Mouse (Mus musculus): ENCODE measurements at regions not wholly inside any gene's neighbourhood (a gene's known extent, or its start where the extent isn't known, plus 50 kb on each side); places are given as distances from the start of the nearest gene placed in this dataset.
A peak's percentile ranks its signal among the peaks of the same experiment; 100 is the strongest.

DNA sequence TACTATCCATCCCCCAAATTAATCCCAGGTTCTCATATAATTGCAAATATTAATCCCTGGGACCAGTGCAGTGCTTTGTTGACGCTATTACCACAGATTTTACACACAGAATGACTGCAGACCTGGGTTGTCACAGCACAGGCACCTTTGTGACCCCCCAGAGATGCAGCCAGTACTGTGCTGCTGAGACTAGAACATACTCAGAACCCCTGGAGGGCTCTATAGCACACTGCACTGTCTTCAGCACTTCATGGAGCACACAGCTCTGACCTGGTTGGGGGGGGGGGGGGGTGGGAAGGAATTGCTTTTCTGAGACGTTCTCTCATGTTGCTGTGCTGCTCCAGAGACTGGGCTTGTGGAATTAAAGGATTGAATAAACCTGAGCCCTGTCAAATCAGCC is 154.9 kb upstream of the Gm34302 start:
- intact Hi-C loops (cut with DNase I), result no loop called here
- DNase-seq, result no peak

DNA sequence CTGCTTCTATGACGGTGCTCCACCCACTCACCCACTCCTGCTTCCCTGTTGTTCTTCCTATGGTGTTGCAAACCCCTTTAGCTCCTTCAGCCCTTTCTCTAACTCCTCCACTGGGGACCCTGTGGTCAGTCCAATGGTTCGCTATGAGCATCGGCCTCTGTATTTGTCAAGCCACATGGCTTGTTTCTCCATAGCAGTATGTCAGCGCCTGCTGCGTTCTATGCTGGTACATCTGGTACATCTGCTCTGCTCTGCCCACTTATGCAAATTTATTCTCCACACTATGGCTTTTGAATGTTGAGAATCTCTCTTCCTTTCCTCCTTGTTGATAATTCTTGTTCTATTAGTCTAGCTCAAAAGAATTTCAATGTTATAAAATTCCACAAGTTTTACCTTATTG is 154.2 kb upstream of the Gm34302 start:
- intact Hi-C loops (cut with DNase I), result no loop called here
- DNase-seq, result no peak

DNA sequence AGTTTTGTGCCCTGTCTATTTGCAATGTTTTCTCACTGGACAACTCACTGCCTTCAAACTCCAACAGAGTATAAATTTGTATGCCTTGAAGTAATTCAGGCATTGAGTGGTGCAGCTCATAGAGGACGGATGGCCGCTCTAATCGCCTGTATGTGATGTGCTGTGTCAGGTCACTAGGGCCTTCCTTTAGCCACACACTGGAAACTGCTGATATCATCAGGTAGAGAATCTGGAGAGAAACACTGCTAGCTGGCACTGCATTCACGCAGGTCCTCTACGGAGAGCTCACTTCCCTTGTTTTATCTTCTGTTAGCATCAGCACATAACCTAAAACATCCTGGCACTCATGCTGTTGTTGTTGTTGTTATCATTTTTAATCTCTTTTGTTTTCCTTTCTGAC is 144.0 kb upstream of the Gm34302 start:
- DNase-seq, result no peak
- intact Hi-C loops (cut with DNase I), result no loop called here

DNA sequence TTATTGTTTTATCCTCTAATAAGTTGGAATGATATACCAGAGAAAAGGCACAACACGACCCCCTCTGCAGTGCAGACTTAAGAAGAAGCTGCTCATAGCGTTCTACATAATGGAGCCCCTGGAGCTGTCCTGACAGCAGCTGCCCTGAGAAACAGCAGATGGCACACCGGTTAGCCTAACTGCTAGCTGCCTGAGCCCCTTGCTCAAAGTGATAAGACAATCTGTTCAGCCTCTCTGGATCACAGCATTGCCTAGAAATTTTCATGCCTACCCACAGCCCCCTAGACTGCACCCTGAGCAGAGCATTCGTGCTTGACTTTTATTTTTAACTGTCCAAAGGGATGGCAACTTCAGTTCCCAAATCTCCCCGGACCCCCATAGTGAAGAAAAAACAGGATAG is 132.4 kb upstream of the Gm34302 start:
- peak; percentile 67 for DNase-seq
- intact Hi-C loops (cut with DNase I), result no loop called here

DNA sequence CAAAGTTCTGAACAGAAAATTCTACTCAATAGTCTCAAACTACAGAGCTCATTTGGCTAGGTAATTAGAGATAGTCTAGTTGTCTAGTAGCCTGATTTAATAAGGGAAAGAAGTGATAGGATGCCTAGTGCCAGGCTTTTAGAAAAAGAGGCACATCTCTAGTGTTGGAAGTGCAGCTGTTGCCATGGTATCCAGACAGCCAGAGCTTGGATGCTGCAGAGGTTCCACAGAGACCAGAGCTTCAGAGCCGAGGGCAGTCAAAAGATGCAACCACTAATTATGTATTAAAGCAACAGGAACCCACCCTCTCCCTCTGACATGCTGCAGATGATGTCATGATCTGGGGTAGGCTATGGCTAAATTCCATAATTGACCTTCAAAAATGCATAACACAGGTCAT is 130.0 kb upstream of the Gm34302 start:
- intact Hi-C loops (cut with DNase I), result no loop called here
- no peak for DNase-seq

DNA sequence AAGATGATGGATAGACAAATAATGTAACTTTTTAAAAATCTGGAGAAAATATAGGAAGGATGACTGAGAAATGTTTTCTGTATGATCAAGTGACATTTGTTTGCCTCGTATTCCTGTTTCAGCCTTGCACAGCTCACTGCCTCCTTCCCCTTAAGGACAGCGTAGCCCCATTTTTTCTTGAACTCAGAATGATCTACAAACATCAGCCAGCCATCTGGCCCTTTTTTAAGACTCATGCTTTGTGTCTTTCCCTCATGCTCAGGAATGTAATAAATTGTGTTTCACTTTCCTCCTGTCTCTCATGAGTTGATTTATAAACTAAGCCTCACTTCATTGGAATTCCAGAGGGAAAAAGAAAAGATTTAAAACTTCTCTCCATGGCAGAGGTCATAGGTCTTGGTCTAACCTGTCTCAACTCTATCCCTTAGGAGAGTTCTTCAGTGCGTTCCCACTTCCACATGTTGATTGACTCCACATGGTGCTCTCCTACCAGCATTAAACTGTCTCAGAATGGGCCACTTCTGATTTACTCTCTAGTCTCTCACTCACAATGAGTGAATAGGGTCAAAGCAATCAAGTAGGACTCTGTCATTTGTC is 129.2 kb upstream of the Gm34302 start:
- intact Hi-C loops (cut with DNase I), result no loop called here
- DNase-seq, result no peak

DNA sequence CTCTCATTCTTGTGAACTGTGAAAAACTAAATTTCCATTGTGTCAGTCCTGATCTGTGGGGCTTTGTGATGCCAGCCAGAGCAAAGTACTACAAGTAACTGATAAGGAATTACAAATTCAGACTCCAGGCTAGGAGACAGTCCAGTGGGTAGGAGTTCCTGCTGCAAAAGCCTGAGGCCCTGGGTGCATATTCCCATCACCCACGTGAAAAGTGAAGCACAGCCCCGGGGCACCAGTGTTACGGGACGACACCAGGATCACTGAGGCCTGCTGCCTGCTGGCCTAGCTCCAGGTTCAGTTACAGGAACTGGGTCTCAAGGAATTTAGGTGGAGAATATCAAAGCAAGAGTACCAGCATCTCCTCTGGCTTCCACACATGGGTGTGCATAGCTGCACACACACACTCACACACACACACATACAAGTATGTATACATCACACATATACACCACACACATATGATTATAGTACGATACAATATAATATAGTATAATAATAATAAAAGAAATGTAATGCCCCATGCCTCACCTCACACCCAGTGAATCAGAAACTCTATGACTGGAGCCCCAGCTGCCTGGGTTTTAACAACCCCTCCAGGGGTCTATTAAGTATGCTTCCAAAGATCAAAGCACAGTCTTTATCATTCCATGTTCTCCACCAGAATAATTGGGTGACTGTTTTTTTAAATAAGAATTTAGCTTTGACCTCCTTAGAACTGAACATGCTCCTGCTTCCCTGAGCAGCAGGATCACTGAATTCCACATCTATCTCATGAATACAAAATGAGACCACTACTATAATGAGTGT is 126.6 kb upstream of the Gm34302 start:
- no peak for DNase-seq
- intact Hi-C loops (cut with DNase I), result no loop called here

DNA sequence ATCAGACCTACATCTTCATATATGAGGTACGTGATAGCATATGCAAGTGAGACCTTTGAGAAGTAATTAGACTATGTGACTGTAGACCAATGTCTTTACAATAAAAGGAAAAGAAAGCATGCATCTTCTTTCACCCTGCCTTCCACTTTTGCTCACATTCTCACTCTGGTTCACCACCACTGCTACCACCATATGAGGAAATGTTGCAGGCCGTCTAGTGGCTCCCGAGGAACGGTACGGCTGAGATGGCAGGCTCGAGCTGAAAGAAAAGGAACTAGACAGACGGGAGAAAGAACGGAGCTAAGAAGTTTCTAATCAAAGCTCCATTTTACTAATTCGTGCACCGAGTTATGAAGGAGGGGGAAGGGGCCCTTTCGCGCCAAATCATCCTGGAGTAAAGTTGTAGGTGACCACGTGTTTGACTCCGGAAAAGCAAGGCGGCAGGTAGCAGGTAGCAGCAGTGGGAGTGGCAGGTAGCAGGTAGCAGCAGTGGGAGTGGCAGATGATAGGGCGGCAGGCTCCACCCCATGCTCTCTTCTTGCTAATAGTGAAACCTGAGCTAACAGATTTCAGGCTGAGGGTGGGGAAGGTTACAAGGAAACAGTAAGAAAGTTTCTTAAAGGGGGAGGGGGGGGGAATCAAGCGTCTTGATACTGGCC is 125.9 kb upstream of the Gm34302 start:
- intact Hi-C loops (cut with DNase I), result no loop called here
- DNase-seq, result no peak

DNA sequence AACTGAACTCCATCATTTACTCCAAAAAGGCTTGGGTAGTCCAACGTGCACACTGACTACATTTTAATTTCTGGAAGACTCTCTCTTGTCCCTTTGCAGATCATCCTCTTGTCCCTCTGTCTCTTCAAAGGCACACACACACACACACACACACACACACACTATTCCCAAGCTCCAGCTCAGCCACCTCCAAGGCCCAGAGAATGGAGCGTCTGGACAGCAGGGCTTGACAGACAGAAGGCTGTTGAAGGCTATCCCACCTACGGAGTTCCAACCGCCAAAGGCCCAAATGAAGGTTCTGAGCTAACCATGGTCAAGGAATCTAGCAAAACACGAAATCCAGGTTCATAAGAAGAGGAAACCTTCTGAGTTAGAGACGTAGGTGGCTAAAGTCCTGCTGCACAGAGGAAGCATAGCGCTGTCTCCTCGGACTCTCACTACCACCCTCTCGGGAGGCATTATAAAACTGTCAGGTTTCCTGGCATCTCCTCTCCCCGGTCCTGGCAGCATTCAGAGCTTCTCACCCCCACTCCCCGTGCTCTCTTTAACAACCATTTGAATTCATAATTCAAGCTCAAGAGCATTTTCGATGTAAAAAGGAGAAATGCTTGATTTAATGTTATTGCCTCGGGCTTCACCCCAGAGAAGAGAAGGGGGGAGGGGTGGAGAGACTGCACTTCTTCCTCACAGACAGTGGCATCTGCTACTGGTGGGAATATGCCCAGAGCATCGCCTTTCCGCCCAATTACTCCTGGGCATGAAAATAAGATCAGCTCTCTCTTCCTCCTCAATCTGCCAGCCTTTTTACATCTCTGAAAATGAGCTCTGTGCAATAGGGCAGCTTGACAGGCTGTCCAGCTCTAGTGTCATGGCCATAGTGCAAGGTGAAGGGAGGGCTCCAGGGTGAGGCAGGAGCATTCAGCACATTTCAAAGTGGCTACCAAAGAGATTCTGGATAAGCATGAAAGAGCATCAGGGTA is 99.3 kb upstream of the Gm34302 start:
- intact Hi-C loops (cut with DNase I), result no loop called here
- DNase-seq, result peak; percentile 83

DNA sequence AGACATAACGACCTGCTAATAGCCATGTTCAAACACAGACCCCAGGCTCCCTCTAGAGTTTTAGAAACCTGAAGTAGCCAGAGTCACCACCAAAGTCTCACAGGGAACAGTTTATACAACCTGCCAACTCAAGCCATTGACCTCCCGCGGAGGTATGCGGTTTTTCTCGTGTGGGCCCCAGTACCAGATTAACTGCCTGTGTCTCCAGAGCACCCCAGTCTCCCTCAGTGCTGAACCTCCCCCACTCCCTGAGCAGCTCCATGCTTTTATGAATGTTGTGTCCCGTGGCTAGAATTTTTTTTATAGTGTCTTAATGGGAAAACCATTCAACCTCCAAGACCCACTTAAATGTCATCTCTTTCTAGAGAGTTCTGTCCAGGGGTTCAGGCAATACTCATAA is 98.5 kb upstream of the Gm34302 start:
- DNase-seq, result no peak
- intact Hi-C loops (cut with DNase I), result no loop called here

DNA sequence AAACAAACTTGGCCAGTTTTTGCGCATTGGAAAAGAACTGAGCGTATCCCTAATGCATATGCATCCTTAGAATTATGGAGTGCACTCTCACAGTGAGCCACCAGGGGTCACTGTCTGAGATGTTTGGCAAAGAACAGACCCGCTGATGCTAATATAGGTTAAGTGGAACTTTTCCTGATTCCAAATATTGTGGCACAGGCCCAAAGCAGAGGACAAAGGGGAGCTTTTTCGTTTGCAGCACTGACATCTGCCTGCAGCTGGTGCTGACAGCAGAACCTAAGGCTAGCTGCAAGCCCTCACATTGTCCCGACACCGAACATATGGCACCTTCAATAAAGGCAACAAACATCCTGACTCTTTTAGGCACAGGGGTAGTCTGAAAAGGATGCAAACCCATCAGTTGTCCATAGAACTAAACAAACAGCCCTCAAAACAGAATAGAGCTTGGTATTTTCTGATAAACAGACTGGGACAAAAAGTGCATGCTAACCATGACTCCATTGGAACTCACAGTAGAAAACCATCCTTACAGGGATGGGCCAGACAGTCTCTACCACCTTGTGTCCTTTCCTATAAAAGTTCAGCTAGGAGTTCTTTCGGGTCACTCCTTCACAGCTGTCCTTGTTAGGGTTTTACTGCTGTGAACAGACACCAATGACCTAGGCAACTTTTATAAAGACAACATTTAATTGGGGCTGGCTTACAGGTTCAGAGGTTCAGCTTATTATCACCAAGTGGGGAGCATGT is 87.1 kb upstream of the Gm34302 start:
- peak; percentile 84 for DNase-seq
- intact Hi-C loops (cut with DNase I), result loop anchor here (2.0 kb wide), 1 partner anchor 298 kb away; no protein-coding TSS in a partner anchor

DNA sequence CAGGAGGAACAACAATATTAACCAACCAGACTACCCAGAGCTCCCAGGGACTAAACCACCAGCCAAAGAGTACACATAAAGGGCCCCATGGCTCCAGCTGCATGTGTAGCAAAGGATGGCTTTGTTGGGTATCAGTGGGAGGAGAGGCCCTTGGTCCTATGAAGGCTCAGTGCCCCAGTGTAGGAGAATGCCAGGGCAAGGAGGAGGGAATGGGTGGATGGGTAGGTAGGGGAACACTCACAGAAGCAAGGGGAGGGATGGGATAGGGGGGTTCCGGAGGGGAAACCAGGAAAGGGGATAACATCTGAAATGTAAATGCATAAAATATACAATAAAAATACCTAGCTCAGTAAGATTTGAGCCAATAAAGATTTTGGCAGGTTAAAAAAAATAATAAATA is 86.4 kb upstream of the Gm34302 start:
- intact Hi-C loops (cut with DNase I), result loop anchor here (2.0 kb wide), 1 partner anchor 299 kb away; no protein-coding TSS in a partner anchor
- DNase-seq, result no peak

DNA sequence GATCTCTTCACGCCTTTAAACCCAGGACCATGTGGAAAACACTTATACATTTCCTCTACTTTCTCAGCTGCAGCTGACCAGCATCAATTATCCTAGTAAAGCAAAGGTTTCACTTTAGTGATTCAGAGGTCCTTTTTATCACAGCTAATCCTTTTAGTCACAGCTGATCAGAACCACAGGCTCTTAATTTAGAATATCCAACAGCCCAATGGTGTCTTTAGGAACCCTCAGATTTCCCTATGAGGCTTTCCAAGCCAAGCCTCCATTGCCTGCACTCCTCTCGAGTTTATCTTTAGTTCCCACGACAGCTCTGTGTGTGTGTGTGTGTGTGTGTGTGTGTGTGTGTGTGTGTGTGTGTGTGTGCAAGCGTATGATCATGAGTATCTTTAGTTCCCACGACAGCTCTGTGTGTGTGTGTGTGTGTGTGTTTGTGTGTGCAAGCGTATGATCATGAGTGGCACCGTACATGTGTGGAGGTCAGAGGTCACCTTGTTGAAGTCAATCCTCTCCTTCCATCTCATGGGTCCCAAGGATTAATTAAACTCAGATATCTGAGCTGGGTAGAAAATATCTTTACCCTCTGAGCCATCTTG is 85.4 kb upstream of the Gm34302 start:
- intact Hi-C loops (cut with DNase I), result no loop called here
- DNase-seq, result no peak

DNA sequence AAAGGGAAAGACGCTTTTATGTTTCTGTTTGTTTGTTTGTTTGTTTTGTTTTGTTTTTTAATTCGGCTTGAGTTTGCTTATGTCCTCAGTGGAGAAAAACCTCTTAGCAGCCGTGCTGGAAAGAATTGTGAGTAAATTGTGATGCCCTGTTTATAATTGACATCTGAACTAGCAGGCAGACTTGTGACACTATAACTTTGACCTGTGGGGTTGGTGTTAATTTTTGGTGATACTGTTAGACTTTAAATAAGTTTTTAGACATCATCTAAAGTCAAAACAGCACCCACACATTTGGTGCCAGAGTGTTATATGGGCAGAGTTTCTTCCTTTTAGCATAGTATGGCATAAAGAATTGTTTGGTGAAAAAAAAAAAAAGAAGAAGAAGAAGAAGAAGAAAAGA is 84.0 kb upstream of the Gm34302 start:
- intact Hi-C loops (cut with DNase I), result no loop called here
- DNase-seq, result no peak

DNA sequence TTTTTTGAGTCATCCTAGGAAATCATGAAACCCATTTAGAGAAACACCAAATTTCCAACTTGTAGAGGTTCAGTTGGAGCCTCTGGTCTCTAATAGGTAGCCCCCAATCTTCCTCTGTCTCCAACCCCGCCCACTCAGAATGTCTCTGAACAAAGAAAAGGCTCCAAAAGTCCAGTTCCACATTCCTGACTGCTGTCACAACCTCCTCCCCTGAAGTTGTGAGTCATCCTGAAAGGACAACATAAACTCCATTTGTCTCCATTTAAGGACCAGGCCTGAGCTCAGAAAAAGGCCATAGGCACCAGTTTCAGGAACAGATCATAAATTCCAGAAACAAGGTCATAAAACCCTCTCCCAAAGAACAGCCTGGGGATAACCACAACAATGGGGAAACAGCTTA is 79.4 kb upstream of the Gm34302 start:
- intact Hi-C loops (cut with DNase I), result no loop called here
- DNase-seq, result no peak

DNA sequence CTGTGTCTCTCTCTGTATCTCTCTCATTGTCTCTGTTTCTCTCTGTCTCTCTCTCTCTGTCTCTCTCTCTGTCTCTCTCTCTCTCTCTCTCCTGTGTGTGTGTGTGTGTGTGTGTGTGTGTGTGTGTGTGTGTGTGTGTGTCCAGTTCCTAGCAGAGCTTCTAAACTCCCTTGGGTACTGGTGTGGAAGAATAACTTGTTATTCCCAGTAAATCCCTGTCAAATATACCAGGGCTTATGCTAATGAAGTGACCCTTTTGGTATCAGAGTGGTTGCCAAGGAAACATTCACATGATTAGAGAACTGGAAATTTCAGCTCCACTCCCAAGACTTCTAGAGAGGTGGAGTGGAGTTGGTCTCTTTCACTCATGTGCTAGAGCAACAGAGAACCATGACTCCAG is 78.9 kb upstream of the Gm34302 start:
- intact Hi-C loops (cut with DNase I), result no loop called here

DNA sequence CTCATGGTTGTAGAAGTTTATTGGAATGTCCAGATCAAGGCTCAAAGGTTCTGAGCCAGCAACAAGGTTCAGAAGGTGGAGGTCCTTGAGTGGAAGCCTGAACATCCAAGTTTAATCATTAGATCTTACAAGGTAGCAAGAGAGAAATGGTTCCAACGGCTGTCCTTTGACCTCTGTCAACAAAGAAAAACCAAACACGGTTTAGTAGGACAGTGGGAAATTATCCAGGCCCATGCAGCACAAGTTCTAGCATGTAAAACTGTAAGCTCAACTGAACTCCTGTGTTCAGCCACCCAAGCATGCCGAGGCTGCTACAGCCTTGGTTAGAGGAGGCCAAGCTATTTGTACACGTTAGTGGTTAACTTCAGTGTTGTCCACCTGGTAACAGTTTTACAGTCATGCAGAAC is 77.1 kb upstream of the Gm34302 start:
- DNase-seq, result no peak
- intact Hi-C loops (cut with DNase I), result no loop called here

More for the DNA sequence above, 78.9 kb upstream of the Gm34302 start:
- no peak for DNase-seq

DNA sequence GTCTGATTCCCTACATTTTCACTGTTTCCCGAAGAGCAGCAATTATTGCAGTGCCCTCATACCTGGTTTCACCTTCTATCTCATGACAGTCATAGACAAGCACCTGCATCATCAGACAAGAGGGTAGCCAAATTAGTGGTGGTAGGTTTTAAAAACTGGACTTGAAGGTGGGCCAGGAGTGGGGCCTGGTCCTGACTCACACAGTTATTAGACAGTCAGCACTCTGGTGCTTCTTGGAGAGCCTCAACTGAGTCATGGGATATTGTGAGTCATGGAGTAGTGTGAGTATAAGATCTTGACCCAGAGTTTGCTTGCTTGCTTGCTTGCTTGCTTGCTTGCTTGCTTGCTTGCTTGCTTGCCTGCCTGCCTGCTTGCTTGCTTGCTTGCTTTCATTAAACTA is 73.1 kb upstream of the Gm34302 start:
- intact Hi-C loops (cut with DNase I), result loop anchor here (5.0 kb wide), 1 partner anchor 311 kb away; no protein-coding TSS in a partner anchor
- no peak for DNase-seq

DNA sequence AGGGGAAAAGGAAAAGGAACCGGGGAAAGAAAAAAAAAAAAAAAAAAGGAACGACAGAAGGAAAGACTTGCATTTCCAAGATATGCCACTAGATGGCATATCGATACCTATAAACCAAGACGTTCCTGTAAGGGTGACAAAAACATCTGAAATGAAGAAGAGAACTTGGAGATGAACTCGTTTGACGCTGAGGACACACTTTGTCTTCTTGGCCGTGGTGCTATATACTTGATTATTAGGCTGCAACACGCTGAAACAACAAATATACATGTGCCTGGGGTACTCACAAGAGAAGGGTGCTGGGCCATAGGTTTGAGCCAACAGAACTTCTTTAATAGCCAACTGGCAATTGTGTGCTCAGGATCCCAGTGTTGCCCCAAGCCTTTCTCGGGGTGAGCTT is 71.2 kb upstream of the Gm34302 start:
- intact Hi-C loops (cut with DNase I), result loop anchor here (5.0 kb wide), 1 partner anchor 312 kb away; no protein-coding TSS in a partner anchor

DNA sequence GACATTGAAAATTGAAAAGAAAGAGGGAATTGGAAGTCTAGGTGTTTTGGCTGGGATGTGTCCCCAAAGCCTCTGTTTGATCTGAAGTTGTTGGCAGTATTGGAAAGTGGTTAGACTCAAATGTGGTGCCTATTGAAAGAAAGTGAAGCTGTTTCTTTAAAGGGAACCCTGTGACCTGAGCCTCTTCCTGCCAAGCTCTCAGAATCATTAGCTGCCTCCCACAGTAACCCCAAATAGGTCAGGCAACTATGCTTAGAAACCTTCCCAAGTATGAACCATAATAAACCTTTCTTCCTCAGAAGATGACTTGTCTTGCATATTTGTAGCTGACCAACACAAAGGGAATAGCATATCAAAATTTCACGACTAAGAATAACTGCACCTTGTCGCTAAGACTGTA is 69.7 kb upstream of the Gm34302 start:
- intact Hi-C loops (cut with DNase I), result no loop called here
- DNase-seq, result no peak

More for the DNA sequence above, 71.2 kb upstream of the Gm34302 start:
- no peak for DNase-seq

Data from left cerebral cortex, postnatal 4 days (tissue).